Mouse (Mus musculus) ovary, adult 2 months (tissue): ENCODE results near the gene Rybp. TPM values are rescaled to one million over a fixed set of nuclear protein-coding genes. Genes with fewer than 3 reads are reported as not detected.

Source experiments
- polyA plus RNA-seq: library from polyadenylated mRNA; depleted of rRNA; stranded (reverse); fragments of >200 nt; gene quantifications from 2 replicates; pipeline ENCODE4 v1.2.3, GENCODE M21; 2012; rRNA removed

The Rybp gene
- polyA plus RNA-seq: 36.6 and 40.4 TPM in 2 replicates

GRCm38 (mm10) chr6:100287334-100288015 lies at the start of gene Rybp:
Gene Rybp, minus strand, starts transcription at chr6:100287485.

